Mouse (Mus musculus) liver, adult 2 months (tissue): Measurements from ENCODE around the gene Apobr. TPM values are rescaled to one million over a fixed set of nuclear protein-coding genes. Genes with fewer than 3 reads are reported as not detected.

Source experiments
- DNase-seq: peaks from one replicate; pipeline ENCODE4 v3.0.0-alpha.2; 2011; ENCODE audit warnings: low read depth, low spot score; ENCODE audit errors: extremely low read depth
- H3K27ac ChIP-seq: fragments of 200-500 bp; replicated peaks from 2 replicates; pipeline ENCODE4 v1.5.1; 2012; ENCODE audit warnings: low read depth, mild to moderate bottlenecking, control low read depth, inconsistent platforms, low read length; ENCODE audit not compliant: insufficient read depth
- H3K27me3 ChIP-seq: fragments of 200-500 bp; 2 replicates; pipeline ENCODE4 v1.6.1; 2012; ENCODE audit warnings: mild to moderate bottlenecking, moderate library complexity, low read length, inconsistent platforms; ENCODE audit not compliant: control insufficient read depth, insufficient read depth
- H3K36me3 ChIP-seq: fragments of 200-500 bp; 2 replicates; pipeline ENCODE4 v1.6.1; 2012; ENCODE audit warnings: low read length, inconsistent platforms; ENCODE audit not compliant: control insufficient read depth, insufficient read depth
- H3K4me1 ChIP-seq: fragments of 200-500 bp; 2 replicates; pipeline ENCODE4 v1.6.1; 2011; ENCODE audit warnings: low read length; ENCODE audit not compliant: control insufficient read depth, insufficient read depth
- H3K4me3 ChIP-seq: fragments of 200-500 bp; 2 replicates; pipeline ENCODE4 v1.5.1; 2011; ENCODE audit warnings: low read depth, mild to moderate bottlenecking, control low read depth, low read length, moderate library complexity; ENCODE audit not compliant: insufficient read depth
- H3K79me2 ChIP-seq: fragments of 200-500 bp; 2 replicates; pipeline ENCODE4 v1.6.1; 2012; ENCODE audit warnings: inconsistent platforms, mild to moderate bottlenecking, low read length, moderate library complexity; ENCODE audit not compliant: control insufficient read depth, insufficient read depth
- H3K9ac ChIP-seq: fragments of 200-500 bp; 2 replicates; pipeline ENCODE4 v1.6.1; 2012; ENCODE audit warnings: low read depth, mild to moderate bottlenecking, control low read depth, inconsistent platforms, low read length
- CTCF ChIP-seq: fragments of 200-500 bp; IDR thresholded peaks from 2 replicates; pipeline ENCODE4 v1.5.1; 2011; ENCODE audit warnings: low read depth, low read length, control low read depth
- POLR2A ChIP-seq: fragments of 200-500 bp; IDR thresholded peaks from 2 replicates; pipeline ENCODE4 v1.6.1; 2011; ENCODE audit warnings: low read length, control low read depth; ENCODE audit not compliant: insufficient read depth; ENCODE audit errors: extremely low read depth
- WGBS: fragments of 180-500 bp; shearing (Covaris S2); methylation state at CpG from one replicate; pipeline ENCODE4 v1.1.7; 2018; 5-methylcytosine and 5-hydroxymethylcytosine counted together
- polyA plus RNA-seq: library from polyadenylated mRNA; depleted of rRNA; stranded (reverse); fragments of >200 nt; gene quantifications from 2 replicates; pipeline ENCODE4 v1.2.3, GENCODE M21; 2012
- total RNA-seq: library from RNA; depleted of rRNA; stranded (reverse); fragments of >200 nt; gene quantifications from 2 replicates; pipeline ENCODE4 v1.2.3, GENCODE M21; 2014

Apobr gene
- total and polyA plus RNA-seq, 2 experiments: 0.74 to 1.0 TPM

GRCm38 (mm10) chr7:126625807-126626600, 41.3 kb downstream of the Apobr start:
- Histone ChIP-seq H3K79me2 (no peaks in the 10 kb centered on the region), H3K36me3 (no peaks in the 10 kb centered on the region), H3K9ac (no peak overlapping the region), H3K4me3 (no peak overlapping the region), H3K27me3 (no peaks in the 10 kb centered on the region), H3K27ac (peak overlapping the region; percentile 41), H3K4me1 (peaks cover 2% of the 10 kb centered on the region)
- DNase-seq: no peak
- WGBS: 86% methylated on average over 3 of the region's 3 CpGs
- TF ChIP-seq CTCF (no peak), POLR2A (no peak)

- H3K4me1 ChIP-seq: peaks cover 2% of the 10 kb centered on the region
- no peak overlapping the region for H3K9ac ChIP-seq
- no peak for DNase-seq
- no peaks in the 10 kb centered on the region for H3K27me3 ChIP-seq
- no peaks in the 10 kb centered on the region for H3K79me2 ChIP-seq
- WGBS: 73% methylated on average over 6 of the region's 6 CpGs
- no peaks in the 10 kb centered on the region for H3K36me3 ChIP-seq
- no peak overlapping the region for H3K4me3 ChIP-seq
- TF ChIP-seq CTCF: no peak
- TF ChIP-seq POLR2A: no peak
- H3K27ac ChIP-seq: no peak overlapping the region
Observed at GRCm38 (mm10) chr7:126628111-126628510, 43.4 kb downstream of the Apobr start.

GRCm38 (mm10) chr7:126629915-126630314, 45.2 kb downstream of the Apobr start:
- Histone ChIP-seq H3K4me3 (no peak overlapping the region), H3K27ac (no peak overlapping the region), H3K9ac (no peak overlapping the region), H3K79me2 (no peaks in the 10 kb centered on the region), H3K27me3 (no peaks in the 10 kb centered on the region), H3K4me1 (peaks cover 2% of the 10 kb centered on the region), H3K36me3 (no peaks in the 10 kb centered on the region)
- WGBS: 49% methylated on average over 3 of the region's 3 CpGs
- no peak for TF ChIP-seq POLR2A
- TF ChIP-seq CTCF: no peak
- no peak for DNase-seq

GRCm38 (mm10) chr7:126630824-126631518, 46.2 kb downstream of the Apobr start, which contains the start of gene Nupr1:
Nupr1 (minus strand) TSS chr7:126630861.
- H3K36me3 ChIP-seq: no peaks in the 10 kb centered on the region
- H3K27ac ChIP-seq: no peak within 1 kb of the TSS
- TF ChIP-seq POLR2A (no peak), CTCF (no peak)
- H3K79me2 ChIP-seq: no peaks in the 10 kb centered on the region
- no peak within 1 kb of the TSS for H3K4me3 ChIP-seq
- no peak within 1 kb of the TSS for H3K9ac ChIP-seq
- WGBS: 95% methylated on average over 4 of the region's 4 CpGs
- no peaks in the 10 kb centered on the region for H3K27me3 ChIP-seq
- DNase-seq: no peak
- no peaks in the 10 kb centered on the region; the same call in 1 of the 2 replicates for H3K4me1 ChIP-seq

GRCm38 (mm10) chr7:126632478-126632877, 47.7 kb downstream of the Apobr start:
- DNase-seq: no peak
- Histone ChIP-seq H3K36me3 (no peaks in the 10 kb centered on the region), H3K27me3 (no peaks in the 10 kb centered on the region), H3K4me3 (no peak overlapping the region), H3K9ac (no peak overlapping the region), H3K79me2 (no peaks in the 10 kb centered on the region), H3K27ac (no peak overlapping the region), H3K4me1 (peaks cover 3% of the 10 kb centered on the region)
- WGBS: 96% methylated on average over 2 of the region's 2 CpGs
- TF ChIP-seq CTCF (no peak), POLR2A (no peak)
